Mouse (Mus musculus) lung, postnatal 4 days (tissue): ENCODE data around the gene Ppdpf.

Source experiments
- DNase-seq, 2 experiments: peaks; one replicate each; pipeline ENCODE4 v3.0.0; 2021

Ppdpf gene

GRCm38 (mm10) chr2:181220361-181220760 lies 33.3 kb downstream of the Ppdpf start:
- DNase-seq, result peak in 1 of 2 experiments; percentile 32

- DNase-seq, result no peak
Measured at GRCm38 (mm10) chr2:181224994-181225393, 37.9 kb downstream of the Ppdpf start.

- DNase-seq, result no peak
Measured at GRCm38 (mm10) chr2:181227122-181227521, 40.1 kb downstream of the Ppdpf start.

- DNase-seq, result peak in 1 of 2 experiments; percentile 34
Measured at GRCm38 (mm10) chr2:181228335-181228734, 41.3 kb downstream of the Ppdpf start.

- no peak for DNase-seq
Measured at GRCm38 (mm10) chr2:181231171-181231570, 44.1 kb downstream of the Ppdpf start.

GRCm38 (mm10) chr2:181233443-181233842 lies 46.4 kb downstream of the Ppdpf start:
- no peak for DNase-seq

GRCm38 (mm10) chr2:181234680-181235079 lies 47.6 kb downstream of the Ppdpf start:
- DNase-seq, result no peak

- DNase-seq, result peak in 1 of 2 experiments; percentile 28
Measured at GRCm38 (mm10) chr2:181235681-181236566, 48.9 kb downstream of the Ppdpf start.

GRCm38 (mm10) chr2:181237251-181238014 lies 50.4 kb downstream of the Ppdpf start:
- DNase-seq, result peak in 1 of 2 experiments; percentile 22

GRCm38 (mm10) chr2:181238091-181238610 lies 51.1 kb downstream of the Ppdpf start:
- DNase-seq, result no peak
